Mouse (Mus musculus): ENCODE measurements around the gene Tbc1d22a. TPM values are rescaled to one million over a fixed set of nuclear protein-coding genes. Genes with fewer than 3 reads are reported as not detected.

The Tbc1d22a gene
- total and polyA plus RNA-seq, 2 experiments from 2014 or later, result 9.7 to 31.4 TPM

GRCm38 (mm10) chr15:86283238-86283637 is 69.0 kb downstream of the Tbc1d22a start:
- H3K27me3 ChIP-seq (ENCODE audit: control insufficient read depth, insufficient read depth, low read length), result no peaks in the 10 kb centered on the region
- no peaks in the 10 kb centered on the region for H3K9me3 ChIP-seq (replicated peaks; ENCODE audit: control insufficient read depth, low read length)
- no peaks in the 10 kb centered on the region for H3K36me3 ChIP-seq (replicated peaks; ENCODE audit: control insufficient read depth, insufficient read depth, low read length)
- no peak for ATAC-seq (ENCODE audit: insufficient read depth, low read depth)
- H3K27ac ChIP-seq (ENCODE audit: low read depth), result no peak overlapping the region
- no peaks in the 10 kb centered on the region for H3K4me1 ChIP-seq (ENCODE audit: control insufficient read depth, insufficient read depth)
- no peak for DNase-seq (ENCODE audit: low spot score)
- TF ChIP-seq EP300 (IDR thresholded peaks at IDR 0.05; ENCODE audit: low read depth), result no peak
- H3K9ac ChIP-seq (replicated peaks; ENCODE audit: low read depth, low read length), result no peak overlapping the region
- WGBS, result 78% methylated on average over 1 of the region's 1 CpGs
- H3K4me2 ChIP-seq (ENCODE audit: low read depth, low read length), result no peak overlapping the region
- H3K4me3 ChIP-seq (ENCODE audit: low read depth, low read length), result no peak overlapping the region

GRCm38 (mm10) chr15:86285296-86285695 is 71.0 kb downstream of the Tbc1d22a start:
- Histone ChIP-seq H3K9ac (replicated peaks; ENCODE audit: low read depth, low read length) (no peak overlapping the region), H3K9me3 (replicated peaks; ENCODE audit: control insufficient read depth, low read length) (no peaks in the 10 kb centered on the region), H3K4me3 (ENCODE audit: low read depth, low read length) (no peak overlapping the region), H3K27ac (ENCODE audit: low read depth) (no peak overlapping the region), H3K4me1 (ENCODE audit: control insufficient read depth, insufficient read depth) (0 out of 2 replicates have a peak, but pooled peaks cover 7% of the 10 kb centered on the region), H3K27me3 (ENCODE audit: control insufficient read depth, insufficient read depth, low read length) (no peaks in the 10 kb centered on the region), H3K4me2 (ENCODE audit: low read depth, low read length) (no peak overlapping the region), H3K36me3 (replicated peaks; ENCODE audit: control insufficient read depth, insufficient read depth, low read length) (no peaks in the 10 kb centered on the region)
- TF ChIP-seq CTCF (IDR thresholded peaks at IDR 0.05; ENCODE audit: low read depth) (no peak), EP300 (IDR thresholded peaks at IDR 0.05; ENCODE audit: low read depth) (no peak)
- DNase-seq (ENCODE audit: low spot score), result no peak
- 83% methylated on average over 2 of the region's 2 CpGs for WGBS
- no peak for ATAC-seq (ENCODE audit: insufficient read depth, low read depth)

GRCm38 (mm10) chr15:86290074-86290473 is 75.8 kb downstream of the Tbc1d22a start:
- 0 out of 2 replicates have a peak, but pooled peaks cover 7% of the 10 kb centered on the region for H3K4me1 ChIP-seq (ENCODE audit: control insufficient read depth, insufficient read depth)
- no peaks in the 10 kb centered on the region for H3K9me3 ChIP-seq (replicated peaks; ENCODE audit: control insufficient read depth, low read length)
- H3K4me2 ChIP-seq (ENCODE audit: low read depth, low read length), result no peak overlapping the region
- ATAC-seq (ENCODE audit: insufficient read depth, low read depth) (no peak), DNase-seq (ENCODE audit: low spot score) (no peak)
- no peaks in the 10 kb centered on the region for H3K36me3 ChIP-seq (replicated peaks; ENCODE audit: control insufficient read depth, insufficient read depth, low read length)
- no peak overlapping the region for H3K9ac ChIP-seq (replicated peaks; ENCODE audit: low read depth, low read length)
- no peak overlapping the region for H3K27ac ChIP-seq (ENCODE audit: low read depth)
- no peak overlapping the region for H3K4me3 ChIP-seq (ENCODE audit: low read depth, low read length)
- 36% methylated on average over 3 of the region's 3 CpGs for WGBS
- no peaks in the 10 kb centered on the region for H3K27me3 ChIP-seq (ENCODE audit: control insufficient read depth, insufficient read depth, low read length)
- TF ChIP-seq CTCF (IDR thresholded peaks at IDR 0.05; ENCODE audit: low read depth) (no peak), EP300 (IDR thresholded peaks at IDR 0.05; ENCODE audit: low read depth) (no peak)

- no peak overlapping the region for H3K27ac ChIP-seq (ENCODE audit: low read depth)
- H3K4me3 ChIP-seq (ENCODE audit: low read depth, low read length), result no peak overlapping the region
- TF ChIP-seq CTCF (IDR thresholded peaks at IDR 0.05; ENCODE audit: low read depth) (no peak), EP300 (IDR thresholded peaks at IDR 0.05; ENCODE audit: low read depth) (no peak)
- 80% methylated on average over 6 of the region's 6 CpGs for WGBS
- H3K4me1 ChIP-seq (ENCODE audit: control insufficient read depth, insufficient read depth), result 0 out of 2 replicates have a peak, but pooled peaks cover 7% of the 10 kb centered on the region
- DNase-seq (ENCODE audit: low spot score), result no peak
- H3K9me3 ChIP-seq (replicated peaks; ENCODE audit: control insufficient read depth, low read length), result no peaks in the 10 kb centered on the region
- no peaks in the 10 kb centered on the region for H3K36me3 ChIP-seq (replicated peaks; ENCODE audit: control insufficient read depth, insufficient read depth, low read length)
- no peak overlapping the region for H3K4me2 ChIP-seq (ENCODE audit: low read depth, low read length)
- H3K27me3 ChIP-seq (ENCODE audit: control insufficient read depth, insufficient read depth, low read length), result no peaks in the 10 kb centered on the region
- H3K9ac ChIP-seq (replicated peaks; ENCODE audit: low read depth, low read length), result no peak overlapping the region
- no peak for ATAC-seq (ENCODE audit: insufficient read depth, low read depth)
Observed at GRCm38 (mm10) chr15:86292288-86292687, 78.0 kb downstream of the Tbc1d22a start.

GRCm38 (mm10) chr15:86294426-86294825 is 80.2 kb downstream of the Tbc1d22a start:
- Histone ChIP-seq H3K27me3 (ENCODE audit: control insufficient read depth, insufficient read depth, low read length) (no peaks in the 10 kb centered on the region), H3K4me3 (ENCODE audit: low read depth, low read length) (no peak overlapping the region), H3K36me3 (replicated peaks; ENCODE audit: control insufficient read depth, insufficient read depth, low read length) (no peaks in the 10 kb centered on the region), H3K4me2 (ENCODE audit: low read depth, low read length) (no peak overlapping the region), H3K9me3 (replicated peaks; ENCODE audit: control insufficient read depth, low read length) (no peaks in the 10 kb centered on the region), H3K27ac (ENCODE audit: low read depth) (no peak overlapping the region), H3K4me1 (ENCODE audit: control insufficient read depth, insufficient read depth) (0 out of 2 replicates have a peak, but pooled peaks cover 7% of the 10 kb centered on the region), H3K9ac (replicated peaks; ENCODE audit: low read depth, low read length) (no peak overlapping the region)
- no peak for DNase-seq (ENCODE audit: low spot score)
- 78% methylated on average over 3 of the region's 3 CpGs for WGBS
- ATAC-seq (ENCODE audit: insufficient read depth, low read depth), result no peak
- TF ChIP-seq CTCF (IDR thresholded peaks at IDR 0.05; ENCODE audit: low read depth) (no peak), EP300 (IDR thresholded peaks at IDR 0.05; ENCODE audit: low read depth) (no peak)

GRCm38 (mm10) chr15:86295722-86296288 is 81.5 kb downstream of the Tbc1d22a start:
- Histone ChIP-seq H3K4me2 (ENCODE audit: low read depth, low read length) (no peak overlapping the region), H3K27ac (ENCODE audit: low read depth) (no peak overlapping the region), H3K9ac (replicated peaks; ENCODE audit: low read depth, low read length) (no peak overlapping the region), H3K4me1 (ENCODE audit: control insufficient read depth, insufficient read depth) (no peaks in the 10 kb centered on the region), H3K36me3 (replicated peaks; ENCODE audit: control insufficient read depth, insufficient read depth, low read length) (peaks cover 3% of the 10 kb centered on the region; the same call in 1 of the 2 replicates), H3K9me3 (replicated peaks; ENCODE audit: control insufficient read depth, low read length) (no peaks in the 10 kb centered on the region), H3K27me3 (ENCODE audit: control insufficient read depth, insufficient read depth, low read length) (no peaks in the 10 kb centered on the region), H3K4me3 (ENCODE audit: low read depth, low read length) (no peak overlapping the region)
- DNase-seq (ENCODE audit: low spot score), result no peak
- ATAC-seq (ENCODE audit: insufficient read depth, low read depth), result no peak
- TF ChIP-seq CTCF (IDR thresholded peaks at IDR 0.05; ENCODE audit: low read depth), result no peak
- WGBS, result 81% methylated on average over 4 of the region's 4 CpGs

Measured in heart, postnatal 0 days (tissue).